Comparison of ENCODE assay signal across 8 mouse cellular contexts in the genomic region with DNA sequence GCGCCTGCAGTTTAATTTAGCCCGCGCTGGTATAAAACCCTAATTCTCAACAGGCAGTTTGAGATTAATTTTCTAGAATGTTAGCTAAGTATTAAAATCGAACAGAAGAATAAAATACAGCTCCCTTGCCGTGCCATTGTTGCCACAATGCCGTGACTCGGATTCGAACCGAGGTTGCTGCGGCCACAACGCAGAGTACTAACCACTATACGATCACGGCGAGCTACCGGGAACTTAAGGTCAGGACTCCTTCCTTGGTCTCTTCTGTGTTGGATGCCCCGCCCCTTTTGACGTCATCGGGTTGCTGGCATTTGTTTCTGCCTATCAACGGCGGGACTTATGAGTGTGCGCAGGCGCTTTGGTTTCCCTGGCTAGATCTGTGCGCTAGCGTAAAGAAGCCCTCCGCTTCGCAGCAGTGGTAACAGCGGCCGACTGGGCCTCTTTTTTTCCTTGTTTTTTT. TPM values are rescaled to one million over a fixed set of nuclear protein-coding genes. Genes with fewer than 3 reads are reported as not detected.
DNase-seq lines count a peak whose midpoint lies in the region; ATAC-seq and TF ChIP-seq lines count a peak whose summit lies in the region.

No protein-coding gene starts in this region.

- intact Hi-C loops in heart, postnatal 25 days (cut with DNase I): loop anchor here (5.0 to 10.0 kb wide), 3 partner anchors 248 to 1035 kb away; partner anchors contain the start of genes Ell3 and Serf2

- H3K36me3 ChIP-seq in ES-Bruce4 (ENCODE audit: control insufficient read depth, insufficient read depth, low read length, poor library complexity, severe bottlenecking): no peaks in the 10 kb centered on the region
- H3K36me3 ChIP-seq in forebrain, embryonic 14.5 days (ENCODE audit: control insufficient read depth, insufficient read depth, low read length): no peaks in the 10 kb centered on the region

- TF ChIP-seq CTCF in ES-Bruce4 (IDR thresholded peaks at IDR 0.05; ENCODE audit: low read depth, low read length): no peak
- no peak for TF ChIP-seq CTCF in lung, adult 2 months (IDR thresholded peaks at IDR 0.05; ENCODE audit: insufficient read depth, low read length)

- under 1% methylated on average over 28 of the region's 28 CpGs for WGBS in forebrain, embryonic 14.5 days
- under 1% methylated on average over 28 of the region's 28 CpGs for WGBS in lung, adult 2 months

- H3K9ac ChIP-seq in ES-Bruce4 (ENCODE audit: low read depth, poor library complexity, severe bottlenecking): peak overlapping the region; percentile 64
- peak overlapping the region; percentile 77 for H3K9ac ChIP-seq in forebrain, embryonic 14.5 days (ENCODE audit: low read length)

- H3K9me3 ChIP-seq in ES-Bruce4 (replicated peaks; ENCODE audit: control insufficient read depth, insufficient read depth, low read length, poor library complexity, severe bottlenecking): no peaks in the 10 kb centered on the region
- no peaks in the 10 kb centered on the region for H3K9me3 ChIP-seq in forebrain, embryonic 14.5 days (replicated peaks; ENCODE audit: control insufficient read depth, low read length)

- no peak overlapping the region for H3K27ac ChIP-seq in ES-Bruce4 (ENCODE audit: insufficient read depth, low read length)
- peak overlapping the region; percentile 92 for H3K27ac ChIP-seq in forebrain, embryonic 14.5 days (ENCODE audit: low read depth, low read length)

- H3K27me3 ChIP-seq in ES-Bruce4 (ENCODE audit: control insufficient read depth, insufficient read depth, low read length, poor library complexity, severe bottlenecking): no peaks in the 10 kb centered on the region
- H3K27me3 ChIP-seq in forebrain, embryonic 14.5 days (replicated peaks; ENCODE audit: control insufficient read depth, insufficient read depth, low read length): no peaks in the 10 kb centered on the region

- no peaks in the 10 kb centered on the region for H3K4me1 ChIP-seq in ES-Bruce4 (ENCODE audit: control insufficient read depth, insufficient read depth, low read length)
- H3K4me1 ChIP-seq in forebrain, embryonic 14.5 days (ENCODE audit: control insufficient read depth, insufficient read depth, low read length): no peaks in the 10 kb centered on the region
- H3K4me1 ChIP-seq in lung, adult 2 months (ENCODE audit: control insufficient read depth, insufficient read depth, low read length): peaks cover 2% of the 10 kb centered on the region; the same call in 1 of the 2 replicates

- H3K4me2 ChIP-seq in forebrain, embryonic 14.5 days (ENCODE audit: low read length): peak overlapping the region; percentile 46

- TF ChIP-seq EP300 in ES-Bruce4 (IDR thresholded peaks at IDR 0.05; ENCODE audit: insufficient read depth, low read depth, low read length): peak; percentile 62; the same call in 1 of the 2 replicates

- peak overlapping the region; percentile 80 for H3K4me3 ChIP-seq in ES-Bruce4 (ENCODE audit: low read depth, low read length)
- peak overlapping the region; percentile 52 for H3K4me3 ChIP-seq in forebrain, embryonic 14.5 days (ENCODE audit: low read depth, low read length)
- H3K4me3 ChIP-seq in lung, adult 2 months (replicated peaks; ENCODE audit: extremely low read depth, low read depth, low read length): peak overlapping the region; percentile 76

- peak; percentile 98 for DNase-seq in forebrain, embryonic 14.5 days (ENCODE audit: low spot score)
- DNase-seq in heart, postnatal 25 days (ENCODE audit: low spot score): peak; percentile 94
- DNase-seq in layer of hippocampus, adult 18-20 months (ENCODE audit: low spot score in 2 of 2): peak; percentile 95 to 99
- DNase-seq in lung, adult 2 months: peak; percentile 98
- peak; percentile 92 to 96 for DNase-seq in thymus, adult 18-20 months

- ATAC-seq in cerebellum, adult (ENCODE audit: insufficient number of reproducible peaks, low FRiP score, low TSS enrichment): peak; percentile 43
- ATAC-seq in forebrain, embryonic 14.5 days: peak; percentile 87
- ATAC-seq in neutrophil, adult 5-6 weeks (ENCODE audit: extremely low read depth, insufficient number of reproducible peaks, low FRiP score, poor library complexity, severe bottlenecking): peak; percentile 72

- no peak for TF ChIP-seq POLR2A in ES-Bruce4 (IDR thresholded peaks at IDR 0.05; ENCODE audit: insufficient read depth, low read length)
- TF ChIP-seq POLR2A in lung, adult 2 months (IDR thresholded peaks at IDR 0.05; ENCODE audit: borderline replicate concordance, extremely low read depth, low read depth, low read length): peak; percentile 90; the same call in 1 of the 2 replicates

RNA-seq across cellular contexts. Expression of gene Shf, which starts 8.3 kb away (rescaled TPM):
- polyA plus RNA-seq in ES-Bruce4 (2011; ENCODE audit: insufficient read depth, insufficient read length, low read depth, missing spikeins): 3.7 and 6.0 TPM in 2 replicates
- polyA plus RNA-seq in forebrain, embryonic 14.5 days (2014; fragmentation: Nextera tagmentation; extraction: Ambion mirVana): 9.7 and 12.4 TPM in 2 replicates
- 1 to 10 TPM; 3.7 to 6.6 TPM for total RNA-seq in heart, postnatal 25 days (2021)
- total RNA-seq in layer of hippocampus, adult 18-20 months (2021): 10 to 100 TPM; 58.8 to 61.2 TPM
- 4.5 and 6.4 TPM in 2 replicates for polyA plus RNA-seq in lung, adult 2 months (2012; rRNA removed)
- total RNA-seq in neutrophil, adult 5-6 weeks (2017): 1.6 and 4.5 TPM in 2 replicates

RNA-seq across cellular contexts. Expression of gene Slc28a2, which starts 49.0 kb away (rescaled TPM):
- polyA plus RNA-seq in ES-Bruce4 (2011; ENCODE audit: insufficient read depth, insufficient read length, low read depth, missing spikeins): not detected in 2 replicates
- polyA plus RNA-seq in forebrain, embryonic 14.5 days (2014; fragmentation: Nextera tagmentation; extraction: Ambion mirVana): not detected in 2 replicates
- 10 to 100 TPM; 18.8 to 23.8 TPM for total RNA-seq in heart, postnatal 25 days (2021)
- under 1 TPM; 0.10 to 0.13 TPM for total RNA-seq in layer of hippocampus, adult 18-20 months (2021)
- 1.5 and 2.7 TPM in 2 replicates for polyA plus RNA-seq in lung, adult 2 months (2012; rRNA removed)
- total RNA-seq in neutrophil, adult 5-6 weeks (2017): 146 and 148 TPM in 2 replicates

Comparison
In these comparisons a context has a peak if more than half of its experiments do, and no peak if none do; other contexts are left out.
1. RNA of gene Shf, which starts 8.3 kb away (total RNA-seq): 58.8 to 61.2 TPM in layer of hippocampus, adult 18-20 months; 3.7 to 6.6 TPM in heart, postnatal 25 days and 1.6 to 4.5 TPM in neutrophil, adult 5-6 weeks; every median in the first group is over 4 times any median in the second.
2. RNA of gene Slc28a2, which starts 49.0 kb away (total RNA-seq): 146 to 148 TPM in neutrophil, adult 5-6 weeks and 18.8 to 23.8 TPM in heart, postnatal 25 days; 0.10 to 0.13 TPM in layer of hippocampus, adult 18-20 months; every median in the first group is over 10 times any median in the second.
3. Peak in every context shown above with its lines, with median percentiles within 50 percentile points of each other: H3K4me3 ChIP-seq, ATAC-seq and DNase-seq.